Mouse (Mus musculus): ENCODE results near the gene Fam204a.

The Fam204a gene

DNA sequence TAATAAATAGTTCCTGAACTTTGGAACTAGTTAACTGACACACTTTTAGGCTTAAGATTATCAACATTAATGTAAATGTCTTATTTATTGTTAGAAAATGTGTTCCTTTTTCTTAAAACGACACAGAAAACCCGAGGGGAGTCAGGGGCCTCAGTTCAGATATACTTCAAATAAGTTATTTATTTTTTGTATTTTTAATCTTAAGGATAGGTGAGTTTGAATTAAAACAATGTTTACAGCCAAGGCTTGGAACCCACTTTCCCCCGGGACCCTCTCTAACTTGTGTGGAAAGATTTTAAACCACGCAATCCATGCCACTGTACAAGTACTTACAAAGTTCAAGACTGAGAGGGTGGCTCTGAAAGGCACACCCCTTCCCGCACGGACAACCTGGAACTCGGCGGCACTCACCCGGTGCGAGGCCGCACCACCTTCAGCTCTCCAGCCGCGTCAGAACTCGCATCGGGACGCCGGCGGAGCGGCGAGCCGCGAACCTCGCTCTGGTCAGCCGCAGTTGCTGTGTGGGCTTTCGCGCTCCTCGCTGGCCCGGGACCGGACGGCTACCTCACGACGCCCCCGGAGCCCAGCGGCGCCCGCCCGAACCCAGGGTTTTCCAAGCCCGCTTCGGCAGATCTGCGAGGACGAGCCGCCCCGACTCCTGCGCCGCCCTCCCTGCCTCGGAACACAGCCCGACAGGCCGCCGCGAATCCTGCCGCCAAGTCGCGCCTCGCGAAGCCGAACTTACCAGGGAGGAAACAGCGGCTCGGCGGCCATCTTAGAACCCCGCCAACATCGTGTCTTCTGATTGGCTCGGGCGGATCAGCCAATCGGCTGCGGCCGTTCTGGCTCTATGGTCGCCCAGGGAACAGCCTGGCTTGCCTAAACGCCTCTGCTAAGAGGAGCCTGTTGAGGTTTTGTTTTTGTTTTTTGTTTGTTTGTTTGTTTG is at the start of gene Fam204a:
Gene Fam204a, minus strand, starts transcription at position 803 of the 946 bp plus-strand sequence.
- peak; percentile 97 for DNase-seq

GRCm38 (mm10) chr19:60265789-60266188 is 39.3 kb upstream of the Fam204a start:
- DNase-seq, result no peak

GRCm38 (mm10) chr19:60260689-60261088 is 34.2 kb upstream of the Fam204a start:
- DNase-seq, result no peak

DNA sequence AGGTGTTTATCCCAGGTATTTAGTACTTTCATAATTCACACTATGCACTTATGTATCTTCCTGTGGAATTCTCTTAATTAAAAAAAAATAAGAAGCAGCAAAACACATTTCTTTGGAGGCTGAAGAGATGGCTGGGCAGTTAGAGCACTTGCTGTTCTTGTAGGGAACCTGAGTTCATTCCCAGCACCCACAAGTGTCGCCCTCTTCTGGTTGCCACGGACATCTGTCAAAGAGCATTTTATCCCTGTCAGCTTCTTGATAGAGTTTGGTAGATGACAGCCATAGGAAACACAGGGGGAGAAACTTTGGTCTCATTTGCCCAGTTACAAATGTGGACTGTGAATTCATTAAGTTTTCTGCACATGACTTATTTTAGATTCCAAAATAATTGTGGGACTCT is 25.5 kb upstream of the Fam204a start:
- no peak for DNase-seq

DNA sequence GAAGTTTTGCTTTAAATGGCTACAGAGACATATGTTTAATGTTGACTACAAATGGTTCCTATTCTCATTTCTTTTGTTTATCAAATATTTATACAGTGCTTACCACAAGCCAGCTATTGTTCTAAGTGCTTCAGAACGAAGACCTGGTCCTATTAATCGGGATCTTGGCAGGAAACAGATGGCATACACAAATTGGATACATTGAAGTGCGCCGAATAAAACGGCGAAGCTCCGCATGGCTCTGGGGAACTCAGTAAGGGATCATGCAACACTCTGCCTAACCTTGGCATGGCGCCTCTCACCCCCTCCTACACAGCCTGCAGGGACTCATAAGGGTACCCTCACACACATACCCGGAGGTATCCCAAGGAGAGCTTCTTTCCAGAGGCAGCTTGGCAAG is 24.7 kb upstream of the Fam204a start:
- no peak for DNase-seq

DNA sequence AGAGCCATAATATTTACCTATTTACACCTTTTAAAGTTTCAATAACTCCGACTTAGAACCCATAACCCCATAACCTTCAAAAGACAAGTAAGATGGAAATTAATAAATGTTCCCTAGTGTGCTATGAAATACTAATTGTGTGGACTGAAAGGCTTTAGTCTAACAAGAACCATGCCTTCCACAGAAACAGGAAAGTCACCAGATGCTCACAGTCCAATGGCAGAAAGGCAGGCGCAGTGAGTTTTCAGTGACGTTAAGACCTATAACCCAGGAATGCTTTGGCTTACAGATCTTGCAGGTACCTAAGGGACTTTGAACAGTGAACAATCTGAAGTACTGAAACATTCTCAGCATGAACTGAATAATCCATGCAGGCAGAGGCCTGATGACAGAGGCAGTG is 18.7 kb upstream of the Fam204a start:
- DNase-seq, result peak; percentile 7

GRCm38 (mm10) chr19:60242620-60243019 is 16.1 kb upstream of the Fam204a start:
- no peak for DNase-seq

- no peak for DNase-seq
Measured at GRCm38 (mm10) chr19:60241916-60242602, 15.6 kb upstream of the Fam204a start.

DNA sequence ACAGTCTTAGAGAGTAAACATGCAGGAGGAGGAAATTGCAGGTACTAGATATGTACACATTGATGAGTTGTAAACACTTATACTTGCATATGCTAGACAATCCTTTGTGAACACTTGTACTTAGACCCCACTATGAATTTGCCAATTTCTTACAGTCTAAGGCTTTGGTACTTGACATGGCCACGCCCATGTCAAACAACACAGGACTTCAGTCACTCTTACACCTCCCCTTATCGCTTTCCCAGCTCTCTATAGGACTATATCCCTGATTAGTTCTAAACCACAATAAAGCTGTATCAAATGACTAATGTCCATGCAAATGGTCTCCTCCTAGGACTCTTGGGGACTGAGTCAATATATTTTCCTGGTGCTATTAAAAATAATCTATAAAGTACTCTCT is 5.0 kb upstream of the Fam204a start:
- DNase-seq, result no peak

DNA sequence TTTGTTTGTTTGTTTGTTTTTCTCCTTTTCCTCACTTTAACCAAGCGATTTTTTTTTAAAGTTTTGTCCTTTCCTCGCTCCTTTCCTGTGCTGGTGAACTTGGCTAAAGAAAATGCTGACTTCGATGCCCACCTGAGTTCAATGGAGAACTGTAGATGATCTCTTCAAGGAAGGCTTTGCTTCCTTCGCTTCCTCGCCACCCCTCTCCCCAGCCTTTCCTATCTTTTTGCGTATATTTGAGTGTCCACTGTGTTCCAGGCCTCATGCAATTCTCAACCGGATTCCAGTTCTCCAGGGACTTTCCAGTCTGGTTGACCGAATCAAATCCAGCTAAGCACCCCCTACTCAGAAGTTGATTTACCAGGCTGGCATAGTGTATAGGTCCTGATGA is 339 bp upstream of the Fam204a start:
- no peak for DNase-seq

DNA sequence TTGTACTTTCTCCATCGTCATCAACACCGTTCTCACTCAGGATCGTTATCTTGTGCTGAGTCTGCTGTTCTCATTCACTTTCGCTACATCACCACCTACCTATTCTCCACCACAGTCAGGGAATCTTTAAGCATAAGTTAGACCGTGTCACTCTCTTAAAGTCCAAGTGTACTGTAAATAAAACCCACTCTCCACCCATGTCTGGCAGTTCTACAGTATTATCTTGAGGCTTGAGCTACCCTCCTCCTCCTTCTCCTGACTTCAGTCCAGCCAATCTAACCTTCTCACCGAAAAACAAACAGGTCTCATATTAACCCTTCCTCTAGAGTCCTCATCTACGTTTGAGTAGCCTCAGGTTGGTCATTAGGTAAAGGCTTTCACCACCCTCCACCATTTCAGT is 7.1 kb downstream of the Fam204a start:
- no peak for DNase-seq

- DNase-seq, result no peak
Measured at GRCm38 (mm10) chr19:60217985-60218384, 8.5 kb downstream of the Fam204a start.

DNA sequence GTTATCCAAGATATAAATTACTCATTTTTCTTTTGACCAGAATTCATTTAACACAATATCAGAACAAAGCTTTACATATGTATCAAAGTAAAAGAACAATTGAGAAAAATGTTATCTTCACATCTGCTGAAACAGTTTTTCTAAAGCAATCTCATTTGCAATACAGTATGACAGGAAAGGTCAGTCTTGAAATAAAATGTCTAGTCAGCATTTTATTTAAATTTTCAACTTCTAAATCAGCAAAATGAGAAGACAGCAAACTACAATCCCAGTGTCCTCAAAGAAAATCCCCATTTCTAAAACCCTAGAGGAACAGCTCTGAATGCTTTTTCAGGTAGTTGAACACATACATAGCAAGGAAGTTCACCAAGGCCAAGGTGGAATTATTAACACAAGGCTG is 18.3 kb downstream of the Fam204a start:
- DNase-seq, result no peak

- no peak for DNase-seq
Measured at GRCm38 (mm10) chr19:60204176-60204575, 22.3 kb downstream of the Fam204a start.

GRCm38 (mm10) chr19:60200294-60200693 is 26.2 kb downstream of the Fam204a start:
- no peak for DNase-seq

DNA sequence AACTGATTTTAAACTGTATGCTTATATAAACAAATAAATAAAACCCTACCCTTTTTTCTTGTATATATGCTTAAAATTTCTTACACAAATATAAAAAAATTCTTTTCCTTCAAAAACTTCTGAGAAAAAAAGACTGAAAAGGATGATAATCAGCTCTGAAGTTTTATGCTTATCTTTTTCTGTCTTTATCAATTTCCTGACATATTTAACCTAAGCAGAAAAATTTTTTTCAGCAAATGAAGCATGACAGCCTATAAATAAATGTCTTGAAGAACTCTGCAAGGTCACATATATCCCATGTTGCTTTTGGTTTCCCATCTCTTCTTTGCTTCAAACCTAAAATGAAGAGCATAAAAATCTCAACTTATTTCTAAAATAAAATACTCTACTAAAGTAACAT is 27.3 kb downstream of the Fam204a start:
- DNase-seq, result no peak

DNA sequence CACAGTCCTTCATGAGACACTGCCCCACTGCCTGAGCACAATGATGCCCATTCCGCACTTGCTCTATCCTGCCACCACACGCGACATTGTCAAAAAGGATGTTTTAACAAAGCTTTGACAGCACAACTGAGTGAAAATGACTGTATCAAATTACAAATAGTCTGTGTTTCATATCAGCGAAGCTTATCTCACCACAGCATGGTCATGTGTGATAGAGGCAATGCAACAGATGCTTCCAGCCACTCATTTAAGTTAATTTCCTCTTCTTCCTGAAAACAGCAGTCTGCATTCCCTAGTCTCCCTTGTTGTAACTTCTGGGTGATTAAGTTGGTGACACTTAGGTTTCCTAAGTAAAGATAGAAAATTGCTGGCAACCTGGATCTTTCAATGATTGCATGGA is 33.7 kb downstream of the Fam204a start:
- DNase-seq, result no peak

DNA sequence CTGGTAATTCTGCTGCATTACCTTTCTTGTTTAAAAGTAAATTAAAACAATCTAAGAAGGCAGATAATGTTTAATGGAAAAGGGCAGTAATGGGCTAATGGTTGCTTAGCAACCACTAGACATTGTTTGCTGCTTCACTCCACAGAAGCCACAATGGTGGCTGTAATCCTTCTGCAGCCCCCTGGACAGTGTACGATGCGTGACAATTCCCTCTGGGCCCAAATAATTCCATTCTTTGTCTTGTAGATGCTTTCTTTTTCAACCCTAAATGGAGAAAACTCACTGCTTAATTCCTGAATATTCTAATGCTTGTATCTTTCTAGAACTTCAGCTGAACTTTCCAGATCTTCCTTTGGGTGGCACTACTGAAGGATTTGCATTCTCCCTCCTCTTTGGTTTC is 37.3 kb downstream of the Fam204a start:
- no peak for DNase-seq

DNA sequence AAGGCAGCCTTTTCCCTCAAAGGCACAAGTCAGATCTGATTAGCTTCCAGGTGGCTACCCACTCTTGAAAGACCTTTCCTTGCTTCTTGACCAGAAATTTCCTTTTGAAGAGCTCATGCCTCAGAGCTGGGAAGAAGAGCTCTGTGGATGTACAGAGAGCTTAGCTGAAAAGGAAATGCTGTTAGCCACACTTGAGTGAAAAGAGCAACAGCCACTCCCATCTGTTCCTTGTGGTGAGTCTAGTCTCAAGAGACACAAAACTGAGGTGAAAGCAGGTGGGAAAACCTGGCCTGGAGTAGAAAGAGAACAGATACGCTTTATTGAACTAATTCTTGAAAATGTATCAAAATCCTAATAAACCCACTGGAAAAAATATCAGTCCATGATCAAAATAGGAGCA is 43.6 kb downstream of the Fam204a start:
- no peak for DNase-seq

DNA sequence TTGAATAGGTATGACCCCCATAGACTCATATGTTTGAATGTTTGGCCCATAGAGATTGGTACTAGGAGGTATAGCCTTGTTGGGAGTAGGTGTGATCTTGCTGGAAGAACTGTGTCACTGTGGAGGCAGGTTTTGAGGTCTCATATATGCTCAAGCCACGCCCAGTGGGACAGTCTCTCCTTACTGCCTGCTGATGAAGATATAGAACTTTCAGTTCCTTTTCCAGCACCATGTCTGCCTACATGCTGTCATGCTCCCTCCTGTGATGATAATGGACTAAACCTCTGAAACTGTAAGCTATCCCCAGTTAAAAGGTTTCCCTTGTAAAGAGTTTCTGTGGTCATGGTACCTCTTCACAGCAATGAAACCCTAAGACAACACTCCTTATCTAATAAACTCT is 44.3 kb downstream of the Fam204a start:
- DNase-seq, result no peak

GRCm38 (mm10) chr19:60178771-60179563 is 47.5 kb downstream of the Fam204a start:
- DNase-seq, result no peak

DNA sequence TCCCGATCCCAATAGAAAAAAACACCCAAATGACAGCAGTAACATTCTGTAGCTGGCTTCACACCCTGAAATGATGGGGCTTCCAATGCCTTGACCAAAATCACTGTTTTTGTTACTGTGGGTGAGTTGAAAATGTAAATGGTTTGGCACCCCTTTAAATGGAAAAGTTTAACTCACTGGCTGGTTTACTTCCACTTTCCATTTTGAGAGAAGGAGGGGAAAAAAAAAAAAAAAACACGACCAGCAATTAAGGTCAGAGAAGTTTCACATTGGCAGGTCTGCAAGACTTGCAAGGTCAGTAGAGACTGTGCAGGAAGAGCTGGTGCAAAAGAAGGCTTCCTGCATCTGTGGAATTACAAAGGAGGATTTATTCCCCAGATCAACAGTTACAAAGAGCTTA is 61.1 kb downstream of the Fam204a start:
- no peak for DNase-seq

- peak; percentile 85 for DNase-seq
Measured at GRCm38 (mm10) chr19:60160611-60161274, 65.8 kb downstream of the Fam204a start.

All from embryo, embryonic 11 days (tissue).